Mouse (Mus musculus) adrenal gland, postnatal 25 days (tissue): ENCODE results near the gene Hist1h3e. TPM values are rescaled to one million over a fixed set of nuclear protein-coding genes. Genes with fewer than 3 reads are reported as not detected.
"Not testable (repeated sequence)": the region's sequence is repeated elsewhere in the genome, so short reads cannot be mapped to it uniquely, and the experiment has no call there.

Experiments used
- DNase-seq: peaks from one replicate; pipeline ENCODE4 v3.0.0; 2021; ENCODE audit warnings: mixed read lengths
- total RNA-seq: library from RNA; stranded (reverse); gene quantifications from 2 replicates; pipeline ENCODE4 v1.2.3, GENCODE M21; 2021

The Hist1h3e gene
- total RNA-seq, 1 experiment from 2014 or later: 86.4 TPM

GRCm38 (mm10) chr13:23561531-23561882 lies 662 bp downstream of the Hist1h3e start:
- not testable (repeated sequence) for DNase-seq

GRCm38 (mm10) chr13:23560699-23561098 lies 1.5 kb downstream of the Hist1h3e start:
- DNase-seq: not testable (repeated sequence)

- no peak for DNase-seq
These were observed 5.3 kb downstream of the Hist1h3e start for GRCm38 (mm10) chr13:23556906-23557305.

- peak; percentile 30 for DNase-seq
These were observed 6.2 kb downstream of the Hist1h3e start for GRCm38 (mm10) chr13:23555839-23556416.

- peak; percentile 70 for DNase-seq
These were observed 7.0 kb downstream of the Hist1h3e start for GRCm38 (mm10) chr13:23554925-23555838.

- DNase-seq: no peak
These were observed 7.8 kb downstream of the Hist1h3e start for GRCm38 (mm10) chr13:23554393-23554792.

GRCm38 (mm10) chr13:23552962-23553361 lies 9.2 kb downstream of the Hist1h3e start, which contains the start of gene Hist1h1d:
TSS of gene Hist1h1d (plus strand) at chr13:23553262.
- no peak for DNase-seq

- no peak for DNase-seq
These were observed 9.9 kb downstream of the Hist1h3e start for GRCm38 (mm10) chr13:23551931-23552914.

- peak; percentile 70 for DNase-seq
These were observed 10.9 kb downstream of the Hist1h3e start, which contains the start of gene Hist1h4f for GRCm38 (mm10) chr13:23551146-23551834. TSS of gene Hist1h4f (minus strand) at chr13:23551648.

GRCm38 (mm10) chr13:23550761-23551145 lies 11.4 kb downstream of the Hist1h3e start:
- no peak for DNase-seq

GRCm38 (mm10) chr13:23546694-23547093 lies 15.5 kb downstream of the Hist1h3e start:
- DNase-seq: no peak

- not testable (repeated sequence) for DNase-seq
These were observed 17.4 kb downstream of the Hist1h3e start for GRCm38 (mm10) chr13:23544787-23545120.

- peak; percentile 53 for DNase-seq
These were observed 18.0 kb downstream of the Hist1h3e start, which contains the start of gene Hist1h3f for GRCm38 (mm10) chr13:23543965-23544786. TSS of gene Hist1h3f (plus strand) at chr13:23544052.

- DNase-seq: peak; percentile 22
These were observed 19.1 kb downstream of the Hist1h3e start, which contains the start of gene Hist1h2bh for GRCm38 (mm10) chr13:23542999-23543607. TSS of gene Hist1h2bh (minus strand) at chr13:23543392.

- not testable (repeated sequence) for DNase-seq
These were observed 19.8 kb downstream of the Hist1h3e start for GRCm38 (mm10) chr13:23542225-23542980.

GRCm38 (mm10) chr13:23541497-23541896 lies 20.7 kb downstream of the Hist1h3e start:
- DNase-seq: no peak

- not testable (repeated sequence) for DNase-seq
These were observed 22.3 kb downstream of the Hist1h3e start for GRCm38 (mm10) chr13:23539821-23540220.

GRCm38 (mm10) chr13:23538249-23538648 lies 23.9 kb downstream of the Hist1h3e start:
- no peak for DNase-seq
